Mouse (Mus musculus) midbrain, embryonic 11.5 days (tissue): ENCODE results near the gene Cd164. TPM values are rescaled to one million over a fixed set of nuclear protein-coding genes. Genes with fewer than 3 reads are reported as not detected.

Experiments used
- ATAC-seq: fragments of 200-750 bp; cut with Nextera tagmentation; 2 replicates; pipeline ENCODE4 v1.8.0; 2017; ENCODE audit warnings: moderate TSS enrichment, moderate library complexity; ENCODE audit not compliant: low FRiP score
- DNase-seq: peaks from one replicate; pipeline ENCODE4 v3.0.0; 2015; ENCODE audit warnings: low spot score; ENCODE audit errors: missing footprints
- H3K27ac ChIP-seq: fragments of 300-500 bp; sonication (generic); 2 replicates; pipeline ENCODE4 v1.5.1; 2014; ENCODE audit warnings: low read depth, low read length
- H3K27me3 ChIP-seq: fragments of 300-500 bp; sonication (generic); 2 replicates; pipeline ENCODE4 v1.6.1; 2014; ENCODE audit warnings: mild to moderate bottlenecking, low read length, moderate library complexity, mixed read lengths; ENCODE audit not compliant: control insufficient read depth, insufficient read depth
- H3K36me3 ChIP-seq: fragments of 300-500 bp; sonication (generic); 2 replicates; pipeline ENCODE4 v1.6.1; 2014; ENCODE audit warnings: mild to moderate bottlenecking, low read length, moderate library complexity, mixed read lengths; ENCODE audit not compliant: control insufficient read depth, insufficient read depth
- H3K4me1 ChIP-seq: fragments of 300-500 bp; sonication (generic); 2 replicates; pipeline ENCODE4 v1.6.1; 2014; ENCODE audit warnings: low read length; ENCODE audit not compliant: control insufficient read depth, insufficient read depth
- H3K4me2 ChIP-seq: fragments of 300-500 bp; sonication (generic); 2 replicates; pipeline ENCODE4 v1.6.1; 2014; ENCODE audit warnings: mild to moderate bottlenecking, moderate library complexity
- H3K4me3 ChIP-seq: fragments of 300-500 bp; sonication (generic); 2 replicates; pipeline ENCODE4 v1.5.1; 2014; ENCODE audit warnings: low read depth, low read length
- H3K9ac ChIP-seq: fragments of 300-500 bp; sonication (generic); 2 replicates; pipeline ENCODE4 v1.6.1; 2014; ENCODE audit warnings: low read length
- H3K9me3 ChIP-seq: fragments of 300-500 bp; sonication (generic); 2 replicates; pipeline ENCODE4 v1.6.1; 2016; ENCODE audit warnings: low read length; ENCODE audit not compliant: control insufficient read depth
- WGBS: fragments of 180-500 bp; shearing (Covaris S2); extraction: QIAGEN DNeasy Blood & Tissue Kit; methylation state at CpG from one replicate; pipeline ENCODE4 v1.1.7; 2014; 5-methylcytosine and 5-hydroxymethylcytosine counted together
- polyA plus RNA-seq: library from polyadenylated mRNA; unstranded; fragments of >200 nt; fragmentation: Nextera tagmentation; extraction: Ambion mirVana; gene quantifications from 2 replicates; pipeline ENCODE4 v1.2.1, GENCODE M21; 2014

Cd164 gene
- polyA plus RNA-seq, result 112 and 126 TPM in 2 replicates

DNA sequence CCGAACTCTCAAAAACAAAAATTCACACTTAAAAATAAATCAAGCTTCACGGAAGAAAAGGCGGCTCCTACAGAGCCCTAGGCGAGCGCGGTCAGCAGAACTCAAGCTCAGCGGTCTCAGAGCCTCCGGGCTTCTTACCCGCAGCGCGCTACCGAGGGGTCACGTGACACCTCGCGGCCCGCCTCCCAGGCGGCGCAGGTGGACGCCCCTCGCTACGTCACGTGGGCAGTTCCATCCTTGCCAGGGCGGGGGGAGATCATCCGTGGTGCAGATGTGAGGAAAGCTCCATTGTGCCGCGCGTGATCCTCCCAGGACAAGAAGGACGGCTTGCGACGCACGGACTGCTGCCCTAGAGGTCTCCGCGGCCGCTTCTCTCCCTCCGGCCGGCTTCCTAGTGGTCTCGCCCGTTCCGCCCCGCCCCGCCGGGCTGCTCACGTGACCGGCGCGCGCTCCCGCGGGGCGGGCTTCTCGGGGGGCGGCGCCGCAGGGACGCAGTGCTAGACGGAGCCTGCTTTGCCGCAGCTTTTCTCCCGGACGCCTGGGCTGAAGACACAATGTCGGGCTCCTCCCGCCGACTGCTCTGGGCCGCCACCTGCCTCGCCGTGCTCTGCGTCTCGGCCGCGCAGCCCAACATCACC is at the start of gene Cd164:
Gene Cd164, plus strand, starts transcription at position 434 of the 638 bp plus-strand sequence.
- Histone ChIP-seq H3K36me3 (no peaks in the 10 kb centered on the region), H3K27ac (peak within 1 kb of the TSS; percentile 93), H3K4me1 (peaks cover 15% of the 10 kb centered on the region), H3K9ac (peak within 1 kb of the TSS; percentile 94), H3K4me2 (peak within 1 kb of the TSS; percentile 62), H3K9me3 (no peaks in the 10 kb centered on the region), H3K4me3 (peak within 1 kb of the TSS; percentile 90), H3K27me3 (no peaks in the 10 kb centered on the region)
- under 1% methylated on average over 67 of the region's 69 CpGs for WGBS
- peak; percentile 94 for ATAC-seq
- peak; percentile 99 for DNase-seq

DNA sequence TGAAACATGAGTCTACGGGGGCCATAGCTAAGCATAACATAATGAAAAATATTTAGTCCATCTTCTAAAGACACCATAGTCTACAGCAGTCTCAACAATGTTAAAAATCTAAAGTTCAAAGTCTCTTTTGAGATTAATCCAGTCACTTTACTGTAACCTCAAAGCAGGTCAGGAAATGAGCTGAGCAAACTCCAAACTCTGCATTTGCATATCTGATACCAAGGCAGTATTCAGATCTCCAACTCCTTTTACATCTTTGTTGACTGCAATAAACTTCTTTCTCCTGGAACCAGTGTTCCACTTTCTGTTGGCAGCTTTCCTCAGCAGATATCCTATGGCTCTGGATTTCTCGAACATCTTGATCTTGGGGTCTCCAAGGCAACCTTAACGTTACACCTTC is 48.5 kb upstream of the Cd164 start:
- Histone ChIP-seq H3K27ac (no peak overlapping the region), H3K4me3 (no peak overlapping the region), H3K27me3 (no peaks in the 10 kb centered on the region), H3K9me3 (no peaks in the 10 kb centered on the region), H3K4me1 (peaks cover under 1% of the 10 kb centered on the region), H3K4me2 (no peak overlapping the region), H3K36me3 (no peaks in the 10 kb centered on the region), H3K9ac (no peak overlapping the region)
- DNase-seq (no peak), ATAC-seq (no peak)
- 84% methylated on average over 3 of the region's 3 CpGs for WGBS

DNA sequence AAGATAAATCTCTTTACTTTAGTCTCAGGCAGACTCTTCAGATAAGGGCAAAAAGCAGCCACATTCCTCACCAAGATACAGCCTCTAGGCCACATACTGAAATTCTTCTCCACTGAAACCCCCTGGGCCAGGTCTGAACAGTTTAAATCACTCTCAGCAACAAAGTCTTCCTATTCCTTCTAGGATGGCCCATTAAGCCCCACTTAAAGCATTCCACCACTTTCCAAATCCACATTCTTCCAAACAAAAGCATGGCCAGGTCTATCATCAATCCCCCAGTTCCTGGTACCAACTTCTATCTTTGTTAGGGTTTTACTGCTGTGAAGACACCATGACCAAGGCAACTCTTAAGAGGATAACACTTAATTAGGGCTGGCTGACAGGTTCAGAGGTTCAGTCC is 46.7 kb upstream of the Cd164 start:
- H3K4me1 ChIP-seq, result peaks cover 11% of the 10 kb centered on the region
- H3K27me3 ChIP-seq, result no peaks in the 10 kb centered on the region
- ATAC-seq (no peak), DNase-seq (no peak)
- H3K36me3 ChIP-seq, result no peaks in the 10 kb centered on the region
- no peak overlapping the region for H3K9ac ChIP-seq
- H3K4me3 ChIP-seq, result no peak overlapping the region
- no peaks in the 10 kb centered on the region for H3K9me3 ChIP-seq
- no peak overlapping the region for H3K27ac ChIP-seq
- H3K4me2 ChIP-seq, result no peak overlapping the region

DNA sequence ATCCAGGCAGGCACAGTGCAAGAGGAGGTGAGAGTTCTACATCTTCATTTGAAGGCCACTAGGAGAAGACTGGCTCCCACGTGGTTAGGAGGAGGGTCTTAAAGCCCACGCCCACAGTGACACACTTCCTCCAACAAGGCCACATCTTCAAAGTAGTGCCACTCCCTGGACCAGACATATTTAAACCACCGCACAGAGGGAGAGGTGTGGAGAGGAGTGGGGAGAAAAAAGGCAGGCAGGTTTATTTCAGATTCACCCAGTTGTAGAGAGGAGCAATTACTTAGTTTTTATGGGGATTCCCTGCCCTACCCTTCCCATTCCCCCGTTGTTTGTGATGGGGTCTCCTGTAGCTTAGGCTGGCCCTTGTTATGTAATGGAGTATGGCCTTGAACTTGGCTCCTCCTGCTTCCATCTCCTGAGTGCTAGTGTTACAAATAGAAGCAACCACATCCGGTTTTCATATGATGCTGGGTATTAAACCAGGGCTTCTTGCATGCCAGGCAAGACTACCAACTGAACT is 46.2 kb upstream of the Cd164 start:
- H3K4me2 ChIP-seq, result no peak overlapping the region
- no peak for DNase-seq
- no peak overlapping the region for H3K27ac ChIP-seq
- ATAC-seq, result no peak
- H3K9me3 ChIP-seq, result no peaks in the 10 kb centered on the region
- H3K9ac ChIP-seq, result no peak overlapping the region
- peaks cover 16% of the 10 kb centered on the region for H3K4me1 ChIP-seq
- H3K27me3 ChIP-seq, result no peaks in the 10 kb centered on the region
- no peak overlapping the region for H3K4me3 ChIP-seq
- 83% methylated on average over 5 of the region's 5 CpGs for WGBS
- no peaks in the 10 kb centered on the region for H3K36me3 ChIP-seq

DNA sequence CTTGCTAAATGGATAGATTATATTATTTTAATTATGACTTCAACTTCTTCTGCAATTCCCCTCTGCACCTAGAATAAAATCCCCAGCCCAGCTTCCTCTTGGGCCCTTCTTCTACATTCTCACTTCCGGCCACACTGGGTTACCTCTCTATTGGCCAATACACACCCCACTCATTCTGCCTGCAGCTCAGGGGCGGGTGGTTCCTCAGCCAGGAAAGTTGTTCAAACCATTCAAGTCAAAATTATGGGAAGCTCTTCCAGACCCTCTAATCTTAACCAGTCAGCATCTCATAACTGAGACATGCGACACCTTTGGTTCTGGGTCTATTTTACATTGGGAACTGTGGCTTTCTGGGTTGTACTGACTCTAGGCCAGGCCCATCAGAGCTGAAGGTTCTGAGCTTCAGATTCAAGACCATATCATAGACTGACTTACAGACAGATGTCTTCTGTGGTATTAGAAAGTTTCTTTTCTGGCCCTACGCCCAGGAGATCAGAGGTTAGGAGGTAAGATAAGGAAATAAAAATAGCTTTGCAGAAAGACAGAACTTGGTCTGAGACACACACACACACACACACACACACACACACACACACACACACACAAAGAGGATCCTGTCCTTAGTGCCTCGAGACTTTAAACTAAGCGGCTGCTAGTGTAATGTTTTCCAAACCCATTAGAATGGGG is 45.3 kb upstream of the Cd164 start:
- WGBS, result 83% methylated on average over 6 of the region's 6 CpGs
- Histone ChIP-seq H3K4me1 (peaks cover 19% of the 10 kb centered on the region), H3K36me3 (no peaks in the 10 kb centered on the region; the same call in 1 of the 2 replicates), H3K27me3 (no peaks in the 10 kb centered on the region), H3K4me2 (no peak overlapping the region), H3K9me3 (no peaks in the 10 kb centered on the region), H3K27ac (no peak overlapping the region), H3K4me3 (no peak overlapping the region), H3K9ac (no peak overlapping the region)
- ATAC-seq, result no peak
- DNase-seq, result no peak

DNA sequence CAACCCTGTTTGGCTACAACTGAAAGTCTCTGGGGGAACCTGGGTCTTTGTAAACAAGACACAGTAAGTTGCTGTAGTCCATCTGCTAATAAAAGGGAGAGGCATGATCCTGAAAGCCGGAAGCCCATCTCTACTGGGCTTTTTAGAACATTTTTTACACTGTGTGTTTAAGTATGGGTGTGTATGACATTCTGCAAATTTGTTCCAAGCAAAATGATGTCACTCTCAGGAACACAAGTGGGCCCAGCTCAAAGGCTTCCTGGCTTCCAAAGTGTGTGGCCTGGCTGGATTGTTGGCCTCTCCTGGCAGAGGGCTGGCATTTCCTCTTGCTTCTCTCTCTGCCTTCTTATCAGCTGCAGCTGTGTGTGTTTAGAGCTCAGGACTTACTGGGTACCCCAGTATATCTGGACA is 44.2 kb upstream of the Cd164 start:
- no peaks in the 10 kb centered on the region for H3K9me3 ChIP-seq
- no peak overlapping the region for H3K9ac ChIP-seq
- ATAC-seq (no peak), DNase-seq (no peak)
- H3K27ac ChIP-seq, result no peak overlapping the region
- no peak overlapping the region for H3K4me2 ChIP-seq
- whole genome bisulfite sequencing, result 91% methylated on average over 1 of the region's 1 CpGs
- peaks cover 19% of the 10 kb centered on the region for H3K4me1 ChIP-seq
- H3K27me3 ChIP-seq, result no peaks in the 10 kb centered on the region
- peaks cover 2% of the 10 kb centered on the region; the same call in 1 of the 2 replicates for H3K36me3 ChIP-seq
- no peak overlapping the region for H3K4me3 ChIP-seq

DNA sequence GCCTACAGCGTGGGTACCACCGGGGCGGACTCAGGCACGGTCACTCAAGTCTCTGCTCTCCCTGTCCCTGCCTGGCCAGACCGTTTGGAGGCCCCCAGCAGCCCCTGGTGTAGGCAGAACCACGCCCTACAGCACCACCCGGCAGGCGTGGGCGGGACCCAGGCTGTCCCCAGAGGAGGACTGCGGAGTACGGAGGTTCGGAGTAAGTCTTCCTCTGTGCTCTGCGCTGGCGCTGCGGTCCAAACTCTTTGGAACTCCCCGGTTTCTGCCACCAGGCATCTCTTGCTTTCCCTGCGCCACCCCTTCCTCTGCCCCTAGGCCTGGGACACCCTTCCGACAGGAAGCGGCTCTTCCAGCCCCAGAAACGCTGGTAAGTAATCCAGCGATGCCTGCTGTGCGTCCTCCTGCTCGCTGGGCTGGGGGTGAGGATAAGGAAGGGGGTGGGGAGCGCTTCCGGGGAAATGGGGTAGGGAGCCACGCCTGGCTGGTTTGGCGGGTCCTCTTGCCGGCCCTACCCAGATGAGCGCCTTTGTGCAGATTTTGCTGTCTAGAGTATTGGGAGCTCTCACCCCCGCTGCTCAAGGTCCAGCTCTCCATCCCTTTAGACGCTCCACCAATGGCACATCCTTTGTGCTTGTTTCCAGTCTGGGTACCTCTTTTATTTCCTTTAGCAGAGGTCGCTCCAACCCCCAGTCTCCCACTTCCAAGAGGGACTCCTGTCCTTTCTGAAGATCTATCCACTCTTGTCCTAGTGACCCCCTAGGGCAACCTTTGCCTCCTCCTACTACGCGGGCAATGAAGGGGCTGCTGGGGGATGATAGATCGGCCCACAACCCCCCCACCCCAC is 42.8 kb upstream of the Cd164 start, which contains the start of gene Mical1:
Gene Mical1, plus strand, starts transcription at position 144 of the 847 bp plus-strand sequence.
- DNase-seq, result peak; percentile 96
- Histone ChIP-seq H3K27me3 (no peaks in the 10 kb centered on the region), H3K36me3 (peaks cover 2% of the 10 kb centered on the region; the same call in 1 of the 2 replicates), H3K4me2 (peak within 1 kb of the TSS; percentile 89), H3K27ac (peak within 1 kb of the TSS; percentile 82), H3K9me3 (no peaks in the 10 kb centered on the region), H3K4me3 (peak within 1 kb of the TSS; percentile 60), H3K4me1 (peaks cover 19% of the 10 kb centered on the region), H3K9ac (peak within 1 kb of the TSS; percentile 86)
- under 1% methylated on average over 35 of the region's 35 CpGs for WGBS
- peak; percentile 76 for ATAC-seq

DNA sequence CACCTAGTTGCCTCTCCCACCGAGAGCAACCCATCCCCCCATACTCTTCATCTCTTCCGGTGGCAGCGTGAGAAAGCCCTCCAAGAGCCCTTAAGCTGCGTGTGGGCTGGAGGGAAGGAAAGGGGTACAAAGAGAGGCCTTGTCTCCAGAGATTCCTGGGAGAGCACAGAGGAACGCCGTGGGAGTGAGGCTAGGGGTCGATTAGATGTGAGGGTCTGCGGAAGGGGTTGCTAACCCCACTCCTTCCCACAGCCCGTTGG is 42.3 kb upstream of the Cd164 start:
- H3K4me3 ChIP-seq, result peak overlapping the region; percentile 60
- peaks cover 19% of the 10 kb centered on the region for H3K4me1 ChIP-seq
- 0% methylated on average over 9 of the region's 9 CpGs for WGBS
- H3K36me3 ChIP-seq, result peaks cover 3% of the 10 kb centered on the region
- peak overlapping the region; percentile 89 for H3K4me2 ChIP-seq
- peak; percentile 96 for DNase-seq
- H3K9ac ChIP-seq, result peak overlapping the region; percentile 86
- H3K9me3 ChIP-seq, result no peaks in the 10 kb centered on the region
- peak overlapping the region; percentile 82 for H3K27ac ChIP-seq
- H3K27me3 ChIP-seq, result no peaks in the 10 kb centered on the region
- ATAC-seq, result peak; percentile 60
